Mouse (Mus musculus) stomach, embryonic 16.5 days (tissue): Measurements from ENCODE around the gene Tax1bp1. TPM values are rescaled to one million over a fixed set of nuclear protein-coding genes. Genes with fewer than 3 reads are reported as not detected.

Source experiments
- ATAC-seq: fragments of 200-750 bp; cut with Nextera tagmentation; 2 replicates; pipeline ENCODE4 v1.8.0; 2017; ENCODE audit warnings: moderate number of reproducible peaks, moderate TSS enrichment; ENCODE audit not compliant: insufficient read depth, low FRiP score
- H3K27ac ChIP-seq: fragments of 300-500 bp; sonication (generic); 2 replicates; pipeline ENCODE4 v1.5.1; 2014; ENCODE audit warnings: low read length
- H3K27me3 ChIP-seq: fragments of 300-500 bp; sonication (generic); 2 replicates; pipeline ENCODE4 v1.6.1; 2014; ENCODE audit warnings: low read length, control low read depth, mixed read lengths; ENCODE audit not compliant: control insufficient read depth, insufficient read depth
- H3K36me3 ChIP-seq: fragments of 300-500 bp; sonication (generic); 2 replicates; pipeline ENCODE4 v1.6.1; 2014; ENCODE audit warnings: low read length; ENCODE audit not compliant: control insufficient read depth, insufficient read depth
- H3K4me1 ChIP-seq: fragments of 300-500 bp; sonication (generic); 2 replicates; pipeline ENCODE4 v1.6.1; 2014; ENCODE audit warnings: low read length, control low read depth, mixed read lengths; ENCODE audit not compliant: control insufficient read depth, insufficient read depth
- H3K4me2 ChIP-seq: fragments of 300-500 bp; sonication (generic); 2 replicates; pipeline ENCODE4 v1.6.1; 2014; ENCODE audit warnings: low read depth, low read length, mixed read lengths
- H3K4me3 ChIP-seq: fragments of 300-500 bp; sonication (generic); replicated peaks from 2 replicates; pipeline ENCODE4 v1.5.1; 2014; ENCODE audit warnings: mild to moderate bottlenecking, low read length
- H3K9ac ChIP-seq: fragments of 300-500 bp; sonication (generic); 2 replicates; pipeline ENCODE4 v1.6.1; 2014; ENCODE audit warnings: low read length
- H3K9me3 ChIP-seq: fragments of 300-500 bp; sonication (generic); replicated peaks from 2 replicates; pipeline ENCODE4 v1.6.1; 2016; ENCODE audit warnings: low read length, control low read depth; ENCODE audit not compliant: control insufficient read depth
- WGBS: fragments of 180-500 bp; shearing (Covaris S2); extraction: QIAGEN DNeasy Blood & Tissue Kit; methylation state at CpG from one replicate; pipeline ENCODE4 v1.1.7; 2014; 5-methylcytosine and 5-hydroxymethylcytosine counted together
- polyA plus RNA-seq: library from polyadenylated mRNA; unstranded; fragments of >200 nt; fragmentation: Nextera tagmentation; extraction: Ambion mirVana; gene quantifications from 2 replicates; pipeline ENCODE4 v1.2.1, GENCODE M21; 2015

The Tax1bp1 gene
- polyA plus RNA-seq, 1 experiment from 2014 or later = 121 TPM

- 82% methylated on average over 3 of the region's 3 CpGs for WGBS
- no peak overlapping the region for H3K4me3 ChIP-seq
- H3K9ac ChIP-seq = no peak overlapping the region
- H3K4me1 ChIP-seq = no peaks in the 10 kb centered on the region
- H3K27me3 ChIP-seq = no peaks in the 10 kb centered on the region
- no peak for ATAC-seq
- no peak overlapping the region for H3K27ac ChIP-seq
- H3K36me3 ChIP-seq = no peaks in the 10 kb centered on the region
- no peak overlapping the region for H3K4me2 ChIP-seq
- no peaks in the 10 kb centered on the region for H3K9me3 ChIP-seq
These were observed 91.8 kb downstream of the Tax1bp1 start for GRCm38 (mm10) chr6:52805237-52805856.

Other genes with a start within 250 kb of the Tax1bp1 start
- 112 and 116 TPM in 2 replicates for gene Hibadh, start 73.3 kb upstream of the Tax1bp1 start, polyA plus RNA-seq